Mouse (Mus musculus) heart, embryonic 11.5 days (tissue): ENCODE results near the gene Setd2. TPM values are rescaled to one million over a fixed set of nuclear protein-coding genes. Genes with fewer than 3 reads are reported as not detected.
A peak's percentile ranks its signal among the peaks of the same experiment; 100 is the strongest.

ENCODE experiments used
- ATAC-seq: fragments of 200-750 bp; cut with Nextera tagmentation; replicated peaks from 2 replicates; pipeline ENCODE4 v1.8.0; 2017; ENCODE audit warnings: moderate library complexity; ENCODE audit not compliant: insufficient number of reproducible peaks, low FRiP score, low TSS enrichment
- H3K27ac ChIP-seq: fragments of 300-500 bp; sonication (generic); 2 replicates; pipeline ENCODE4 v1.5.1; 2014; ENCODE audit warnings: mild to moderate bottlenecking, low read depth, low read length
- H3K27me3 ChIP-seq: fragments of 300-500 bp; sonication (generic); 2 replicates; pipeline ENCODE4 v1.6.1; 2014; ENCODE audit warnings: mild to moderate bottlenecking, low read length, mixed read lengths; ENCODE audit not compliant: control insufficient read depth, insufficient read depth
- H3K36me3 ChIP-seq: fragments of 300-500 bp; sonication (generic); 2 replicates; pipeline ENCODE4 v1.6.1; 2014; ENCODE audit warnings: mild to moderate bottlenecking, low read length, moderate library complexity, mixed read lengths; ENCODE audit not compliant: control insufficient read depth, insufficient read depth
- H3K4me1 ChIP-seq: fragments of 300-500 bp; sonication (generic); 2 replicates; pipeline ENCODE4 v1.6.1; 2014; ENCODE audit warnings: low read length; ENCODE audit not compliant: control insufficient read depth, insufficient read depth
- H3K4me2 ChIP-seq: fragments of 300-500 bp; sonication (generic); 2 replicates; pipeline ENCODE4 v1.6.1; 2014; ENCODE audit warnings: mild to moderate bottlenecking, moderate library complexity
- H3K4me3 ChIP-seq: fragments of 300-500 bp; sonication (generic); 2 replicates; pipeline ENCODE4 v1.5.1; 2014; ENCODE audit warnings: low read depth, low read length
- H3K9ac ChIP-seq: fragments of 300-500 bp; sonication (generic); 2 replicates; pipeline ENCODE4 v1.6.1; 2014; ENCODE audit warnings: mild to moderate bottlenecking, low read depth, low read length, moderate library complexity
- H3K9me3 ChIP-seq: fragments of 300-500 bp; sonication (generic); replicated peaks from 2 replicates; pipeline ENCODE4 v1.6.1; 2016; ENCODE audit warnings: low read length; ENCODE audit not compliant: control insufficient read depth
- WGBS: fragments of 180-500 bp; shearing (Covaris S2); extraction: QIAGEN DNeasy Blood & Tissue Kit; methylation state at CpG from one replicate; pipeline ENCODE4 v1.1.7; 2014; ENCODE audit not compliant: insufficient replicate concordance; 5-methylcytosine and 5-hydroxymethylcytosine counted together
- polyA plus RNA-seq: library from polyadenylated mRNA; unstranded; fragments of >200 nt; fragmentation: Nextera tagmentation; extraction: Ambion mirVana; gene quantifications from 2 replicates; pipeline ENCODE4 v1.2.1, GENCODE M21; 2014

The Setd2 gene
- polyA plus RNA-seq, 1 experiment from 2014 or later = 39.0 TPM

GRCm38 (mm10) chr9:110533645-110534044 lies 1.2 kb downstream of the Setd2 start:
- Histone ChIP-seq H3K27me3 (no peaks in the 10 kb centered on the region), H3K9ac (peak overlapping the region; percentile 100), H3K9me3 (no peaks in the 10 kb centered on the region), H3K36me3 (no peaks in the 10 kb centered on the region), H3K4me2 (peak overlapping the region; percentile 86), H3K27ac (no peak overlapping the region), H3K4me1 (peaks cover 19% of the 10 kb centered on the region), H3K4me3 (peak overlapping the region; percentile 97)
- ATAC-seq = no peak
- WGBS = 27% methylated on average over 5 of the region's 5 CpGs

- H3K9ac ChIP-seq = no peak overlapping the region
- H3K36me3 ChIP-seq = no peaks in the 10 kb centered on the region
- ATAC-seq = no peak
- H3K9me3 ChIP-seq = no peaks in the 10 kb centered on the region
- H3K4me1 ChIP-seq = peaks cover 19% of the 10 kb centered on the region
- no peaks in the 10 kb centered on the region for H3K27me3 ChIP-seq
- WGBS = 89% methylated on average over 2 of the region's 2 CpGs
- 0 out of 2 replicates have a peak overlapping the region, but pooled peaks have one; percentile 86 for H3K4me2 ChIP-seq
- no peak overlapping the region for H3K27ac ChIP-seq
- H3K4me3 ChIP-seq = no peak overlapping the region
These were observed 2.7 kb downstream of the Setd2 start for GRCm38 (mm10) chr9:110535114-110535513.

GRCm38 (mm10) chr9:110536636-110537035 lies 4.2 kb downstream of the Setd2 start:
- H3K27ac ChIP-seq = no peak overlapping the region
- no peak for ATAC-seq
- H3K4me1 ChIP-seq = peaks cover 15% of the 10 kb centered on the region
- H3K36me3 ChIP-seq = no peaks in the 10 kb centered on the region
- no peak overlapping the region for H3K4me3 ChIP-seq
- 88% methylated on average over 2 of the region's 2 CpGs for WGBS
- H3K27me3 ChIP-seq = no peaks in the 10 kb centered on the region
- H3K9me3 ChIP-seq = no peaks in the 10 kb centered on the region
- H3K4me2 ChIP-seq = no peak overlapping the region
- H3K9ac ChIP-seq = no peak overlapping the region

- no peak overlapping the region for H3K4me3 ChIP-seq
- H3K27me3 ChIP-seq = no peaks in the 10 kb centered on the region
- H3K4me2 ChIP-seq = no peak overlapping the region
- peaks cover 15% of the 10 kb centered on the region for H3K4me1 ChIP-seq
- no peak overlapping the region for H3K27ac ChIP-seq
- no peaks in the 10 kb centered on the region for H3K36me3 ChIP-seq
- no peak overlapping the region for H3K9ac ChIP-seq
- no peaks in the 10 kb centered on the region for H3K9me3 ChIP-seq
- no peak for ATAC-seq
These were observed 6.1 kb downstream of the Setd2 start for GRCm38 (mm10) chr9:110538511-110538910.

- no peak overlapping the region for H3K4me3 ChIP-seq
- no peaks in the 10 kb centered on the region for H3K36me3 ChIP-seq
- H3K4me1 ChIP-seq = no peaks in the 10 kb centered on the region
- no peak overlapping the region for H3K27ac ChIP-seq
- no peak overlapping the region for H3K9ac ChIP-seq
- WGBS = 76% methylated on average over 4 of the region's 4 CpGs
- ATAC-seq = no peak
- no peak overlapping the region for H3K4me2 ChIP-seq
- H3K27me3 ChIP-seq = no peaks in the 10 kb centered on the region
- no peaks in the 10 kb centered on the region for H3K9me3 ChIP-seq
These were observed 9.6 kb downstream of the Setd2 start for GRCm38 (mm10) chr9:110541988-110542387.

- H3K36me3 ChIP-seq = peaks cover 45% of the 10 kb centered on the region
- no peak for ATAC-seq
- H3K4me2 ChIP-seq = no peak overlapping the region
- H3K27me3 ChIP-seq = no peaks in the 10 kb centered on the region
- no peaks in the 10 kb centered on the region for H3K4me1 ChIP-seq
- no peaks in the 10 kb centered on the region for H3K9me3 ChIP-seq
- no peak overlapping the region for H3K9ac ChIP-seq
- H3K27ac ChIP-seq = no peak overlapping the region
- H3K4me3 ChIP-seq = no peak overlapping the region
- 89% methylated on average over 19 of the region's 19 CpGs for WGBS
These were observed 15.9 kb downstream of the Setd2 start for GRCm38 (mm10) chr9:110548261-110548660.

GRCm38 (mm10) chr9:110568309-110568708 lies 35.9 kb downstream of the Setd2 start:
- ATAC-seq = no peak
- Histone ChIP-seq H3K4me3 (no peak overlapping the region), H3K27ac (no peak overlapping the region), H3K4me1 (no peaks in the 10 kb centered on the region), H3K36me3 (peaks cover 33% of the 10 kb centered on the region), H3K27me3 (no peaks in the 10 kb centered on the region), H3K9ac (no peak overlapping the region), H3K9me3 (no peaks in the 10 kb centered on the region), H3K4me2 (no peak overlapping the region)

GRCm38 (mm10) chr9:110582161-110582560 lies 49.8 kb downstream of the Setd2 start:
- Histone ChIP-seq H3K27me3 (no peaks in the 10 kb centered on the region), H3K9me3 (no peaks in the 10 kb centered on the region), H3K36me3 (peaks cover 4% of the 10 kb centered on the region), H3K9ac (no peak overlapping the region), H3K4me2 (no peak overlapping the region), H3K4me1 (0 out of 2 replicates have a peak, but pooled peaks cover 3% of the 10 kb centered on the region), H3K4me3 (no peak overlapping the region), H3K27ac (no peak overlapping the region)
- WGBS = 96% methylated on average over 2 of the region's 2 CpGs
- no peak for ATAC-seq

- no peak overlapping the region for H3K9ac ChIP-seq
- H3K27me3 ChIP-seq = no peaks in the 10 kb centered on the region
- no peak overlapping the region for H3K27ac ChIP-seq
- H3K4me1 ChIP-seq = 0 out of 2 replicates have a peak, but pooled peaks cover 3% of the 10 kb centered on the region
- H3K4me3 ChIP-seq = no peak overlapping the region
- 96% methylated on average over 1 of the region's 1 CpGs for WGBS
- peaks cover 4% of the 10 kb centered on the region; the same call in 1 of the 2 replicates for H3K36me3 ChIP-seq
- H3K9me3 ChIP-seq = no peaks in the 10 kb centered on the region
- H3K4me2 ChIP-seq = no peak overlapping the region
- ATAC-seq = no peak
These were observed 51.1 kb downstream of the Setd2 start for GRCm38 (mm10) chr9:110583521-110583920.
